Mouse (Mus musculus): Measurements from ENCODE around the gene Abca4. TPM values are rescaled to one million over a fixed set of nuclear protein-coding genes. Genes with fewer than 3 reads are reported as not detected.
A peak's percentile ranks its signal among the peaks of the same experiment; 100 is the strongest.

The Abca4 gene
- polyA plus RNA-seq, 1 experiment from 2014 or later = 2.3 TPM

GRCm38 (mm10) chr3:122033248-122033837, 10.9 kb upstream of the Abca4 start:
- no peaks in the 10 kb centered on the region for H3K9me3 ChIP-seq (replicated peaks)
- WGBS = 69% methylated on average over 9 of the region's 9 CpGs
- peak overlapping the region; percentile 43; the same call in 1 of the 2 replicates for H3K27ac ChIP-seq
- H3K36me3 ChIP-seq = no peaks in the 10 kb centered on the region
- peaks cover 19% of the 10 kb centered on the region for H3K4me1 ChIP-seq
- no peak for DNase-seq (ENCODE audit: low spot score)
- H3K4me3 ChIP-seq = no peak overlapping the region
- no peaks in the 10 kb centered on the region for H3K27me3 ChIP-seq (ENCODE audit: low read depth, poor library complexity, severe bottlenecking)

GRCm38 (mm10) chr3:122034240-122034639, 10.0 kb upstream of the Abca4 start:
- no peaks in the 10 kb centered on the region for H3K9me3 ChIP-seq (replicated peaks)
- WGBS = 88% methylated on average over 5 of the region's 5 CpGs

GRCm38 (mm10) chr3:122035092-122035491, 9.2 kb upstream of the Abca4 start:
- no peak overlapping the region; the same call in 1 of the 2 replicates for H3K27ac ChIP-seq
- H3K9me3 ChIP-seq (replicated peaks) = no peaks in the 10 kb centered on the region
- no peaks in the 10 kb centered on the region for H3K27me3 ChIP-seq (ENCODE audit: low read depth, poor library complexity, severe bottlenecking)
- H3K4me3 ChIP-seq = no peak overlapping the region
- peaks cover 19% of the 10 kb centered on the region for H3K4me1 ChIP-seq
- no peaks in the 10 kb centered on the region for H3K36me3 ChIP-seq
- no peak for DNase-seq (ENCODE audit: low spot score)
- WGBS = 61% methylated on average over 3 of the region's 3 CpGs

More at GRCm38 (mm10) chr3:122034240-122034639, 10.0 kb upstream of the Abca4 start:
- no peak for DNase-seq (ENCODE audit: low spot score)
- 0 out of 2 replicates have a peak overlapping the region, but pooled peaks have one; percentile 36 for H3K27ac ChIP-seq
- H3K4me3 ChIP-seq = no peak overlapping the region
- H3K36me3 ChIP-seq = no peaks in the 10 kb centered on the region
- H3K27me3 ChIP-seq (ENCODE audit: low read depth, poor library complexity, severe bottlenecking) = no peaks in the 10 kb centered on the region
- peaks cover 19% of the 10 kb centered on the region for H3K4me1 ChIP-seq

GRCm38 (mm10) chr3:122040522-122040921, 3.7 kb upstream of the Abca4 start:
- Histone ChIP-seq H3K4me1 (peaks cover 32% of the 10 kb centered on the region), H3K36me3 (no peaks in the 10 kb centered on the region), H3K4me3 (no peak overlapping the region), H3K27ac (no peak overlapping the region), H3K27me3 (ENCODE audit: low read depth, poor library complexity, severe bottlenecking) (peaks cover 33% of the 10 kb centered on the region), H3K9me3 (replicated peaks) (no peaks in the 10 kb centered on the region)
- WGBS = 75% methylated on average over 6 of the region's 6 CpGs
- DNase-seq (ENCODE audit: low spot score) = no peak

GRCm38 (mm10) chr3:122043102-122043501, 1.1 kb upstream of the Abca4 start:
- H3K9me3 ChIP-seq (replicated peaks) = no peaks in the 10 kb centered on the region
- H3K4me3 ChIP-seq = no peak overlapping the region
- H3K4me1 ChIP-seq = peaks cover 54% of the 10 kb centered on the region
- H3K27ac ChIP-seq = peak overlapping the region; percentile 86; the same call in 1 of the 2 replicates
- no peaks in the 10 kb centered on the region for H3K36me3 ChIP-seq
- H3K27me3 ChIP-seq (ENCODE audit: low read depth, poor library complexity, severe bottlenecking) = peaks cover 38% of the 10 kb centered on the region
- DNase-seq (ENCODE audit: low spot score) = no peak
- 28% methylated on average over 8 of the region's 8 CpGs for WGBS

GRCm38 (mm10) chr3:122046187-122046620, 2.0 kb downstream of the Abca4 start:
- 34% methylated on average over 10 of the region's 10 CpGs for WGBS
- Histone ChIP-seq H3K4me1 (peaks cover 70% of the 10 kb centered on the region), H3K27ac (peak overlapping the region; percentile 90), H3K9me3 (replicated peaks) (no peaks in the 10 kb centered on the region), H3K27me3 (ENCODE audit: low read depth, poor library complexity, severe bottlenecking) (peaks cover 38% of the 10 kb centered on the region), H3K36me3 (no peaks in the 10 kb centered on the region), H3K4me3 (no peak overlapping the region)
- DNase-seq (ENCODE audit: low spot score) = no peak

- H3K4me1 ChIP-seq = peaks cover 70% of the 10 kb centered on the region
- DNase-seq (ENCODE audit: low spot score) = no peak
- no peak overlapping the region for H3K4me3 ChIP-seq
- H3K27ac ChIP-seq = peak overlapping the region; percentile 90
- WGBS = 32% methylated on average over 7 of the region's 7 CpGs
- H3K27me3 ChIP-seq (ENCODE audit: low read depth, poor library complexity, severe bottlenecking) = peaks cover 35% of the 10 kb centered on the region
- no peaks in the 10 kb centered on the region for H3K36me3 ChIP-seq
- no peaks in the 10 kb centered on the region for H3K9me3 ChIP-seq (replicated peaks)
These were observed 3.2 kb downstream of the Abca4 start for GRCm38 (mm10) chr3:122047402-122047801.

- Histone ChIP-seq H3K4me3 (peak overlapping the region; percentile 30), H3K4me1 (peaks cover 65% of the 10 kb centered on the region), H3K27ac (peak overlapping the region; percentile 90), H3K9me3 (replicated peaks) (no peaks in the 10 kb centered on the region), H3K36me3 (no peaks in the 10 kb centered on the region), H3K27me3 (ENCODE audit: low read depth, poor library complexity, severe bottlenecking) (peaks cover 29% of the 10 kb centered on the region)
- DNase-seq (ENCODE audit: low spot score) = peak; percentile 78
- whole genome bisulfite sequencing = 20% methylated on average over 17 of the region's 17 CpGs
These were observed 3.9 kb downstream of the Abca4 start for GRCm38 (mm10) chr3:122047921-122048861.

GRCm38 (mm10) chr3:122049158-122049557, 4.9 kb downstream of the Abca4 start:
- DNase-seq (ENCODE audit: low spot score) = no peak
- H3K4me3 ChIP-seq = peak overlapping the region; percentile 30; the same call in 1 of the 2 replicates
- H3K36me3 ChIP-seq = no peaks in the 10 kb centered on the region
- peaks cover 65% of the 10 kb centered on the region for H3K4me1 ChIP-seq
- peak overlapping the region; percentile 90 for H3K27ac ChIP-seq
- H3K27me3 ChIP-seq (ENCODE audit: low read depth, poor library complexity, severe bottlenecking) = peaks cover 19% of the 10 kb centered on the region
- 44% methylated on average over 6 of the region's 6 CpGs for WGBS
- H3K9me3 ChIP-seq (replicated peaks) = no peaks in the 10 kb centered on the region

GRCm38 (mm10) chr3:122058439-122059198, 14.4 kb downstream of the Abca4 start:
- Histone ChIP-seq H3K9me3 (replicated peaks) (no peaks in the 10 kb centered on the region), H3K4me3 (no peak overlapping the region), H3K27ac (peak overlapping the region; percentile 50), H3K36me3 (0 out of 2 replicates have a peak, but pooled peaks cover 2% of the 10 kb centered on the region), H3K4me1 (peaks cover 25% of the 10 kb centered on the region), H3K27me3 (ENCODE audit: low read depth, poor library complexity, severe bottlenecking) (no peaks in the 10 kb centered on the region)
- no peak for DNase-seq (ENCODE audit: low spot score)
- 53% methylated on average over 9 of the region's 9 CpGs for WGBS

- H3K36me3 ChIP-seq = 0 out of 2 replicates have a peak, but pooled peaks cover 2% of the 10 kb centered on the region
- no peaks in the 10 kb centered on the region for H3K27me3 ChIP-seq (ENCODE audit: low read depth, poor library complexity, severe bottlenecking)
- H3K27ac ChIP-seq = no peak overlapping the region
- no peaks in the 10 kb centered on the region for H3K9me3 ChIP-seq (replicated peaks)
- no peak overlapping the region for H3K4me3 ChIP-seq
- DNase-seq (ENCODE audit: low spot score) = no peak
- WGBS = 88% methylated on average over 10 of the region's 10 CpGs
- peaks cover 18% of the 10 kb centered on the region for H3K4me1 ChIP-seq
These were observed 18.3 kb downstream of the Abca4 start for GRCm38 (mm10) chr3:122062586-122062985.

GRCm38 (mm10) chr3:122064556-122065410, 20.5 kb downstream of the Abca4 start:
- H3K36me3 ChIP-seq = 0 out of 2 replicates have a peak, but pooled peaks cover 2% of the 10 kb centered on the region
- no peaks in the 10 kb centered on the region for H3K9me3 ChIP-seq (replicated peaks)
- H3K4me3 ChIP-seq = no peak overlapping the region
- H3K4me1 ChIP-seq = peaks cover 12% of the 10 kb centered on the region
- 54% methylated on average over 13 of the region's 13 CpGs for WGBS
- peak overlapping the region; percentile 61 for H3K27ac ChIP-seq
- no peaks in the 10 kb centered on the region for H3K27me3 ChIP-seq (ENCODE audit: low read depth, poor library complexity, severe bottlenecking)
- no peak for DNase-seq (ENCODE audit: low spot score)

Measured in limb, embryonic 10.5 days (tissue).